In the genomic region with DNA sequence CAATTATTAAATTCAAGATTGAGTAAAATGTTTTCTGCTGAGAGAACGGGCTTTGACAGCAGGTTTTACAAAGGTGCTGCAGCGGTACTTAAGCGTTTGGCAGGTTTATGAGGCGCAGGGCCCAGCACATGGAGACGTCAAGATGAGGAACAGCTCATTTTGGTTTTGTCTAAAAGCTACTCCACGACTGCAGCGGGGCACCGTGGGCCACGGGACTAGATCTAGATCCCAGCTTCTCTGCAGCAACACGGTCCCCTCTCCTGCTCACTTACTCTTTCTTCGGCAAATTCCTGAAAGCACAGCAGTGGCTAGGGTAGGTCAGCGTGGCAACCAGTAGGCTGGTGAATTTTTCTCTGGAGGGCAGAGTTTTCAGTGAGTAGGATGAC, we compare ENCODE assay signal across 9 mouse cellular contexts. TPM values are rescaled to one million over a fixed set of nuclear protein-coding genes. Genes with fewer than 3 reads are reported as not detected.
DNase-seq lines count a peak whose midpoint lies in the region; ATAC-seq and TF ChIP-seq lines count a peak whose summit lies in the region.
"Had no signal": no experiment of that assay in that cellular context is flagged by ENCODE, and none has a peak within 500 bp of the region (broad histone marks: within the 10 kb centered on the region; RNA-seq: fewer than 3 reads in every experiment).

No protein-coding gene starts in this region.

- TF ChIP-seq EP300 in heart, adult 2 months (IDR thresholded peaks at IDR 0.05; ENCODE audit: insufficient read depth, low read depth, low read length): no peak

- H3K27me3 ChIP-seq in heart, embryonic 13.5 days (replicated peaks): peaks cover 19% of the 10 kb centered on the region
- H3K27me3 ChIP-seq in heart, adult 2 months (ENCODE audit: control insufficient read depth, insufficient read depth, low read length): no peaks in the 10 kb centered on the region
- no peaks in the 10 kb centered on the region for H3K27me3 ChIP-seq in hindbrain, embryonic 14.5 days (ENCODE audit: control insufficient read depth, insufficient read depth, low read length)
- H3K27me3 ChIP-seq in midbrain, embryonic 13.5 days: peaks cover 12% of the 10 kb centered on the region

- H3K4me2 ChIP-seq in heart, embryonic 13.5 days: peak overlapping the region; percentile 62
- peak overlapping the region; percentile 29 for H3K4me2 ChIP-seq in hindbrain, embryonic 14.5 days (replicated peaks)
- H3K4me2 ChIP-seq in midbrain, embryonic 13.5 days (replicated peaks): peak overlapping the region; percentile 2; the same call in 1 of the 2 replicates

- no peak for TF ChIP-seq POLR2A in heart, adult 2 months (IDR thresholded peaks at IDR 0.05; ENCODE audit: insufficient read depth, low read depth, low read length)

- H3K27ac ChIP-seq in heart, embryonic 13.5 days (replicated peaks): no peak overlapping the region
- no peak overlapping the region for H3K27ac ChIP-seq in heart, adult 2 months
- H3K27ac ChIP-seq in hindbrain, embryonic 14.5 days: peak overlapping the region; percentile 39; the same call in 1 of the 2 replicates
- H3K27ac ChIP-seq in midbrain, embryonic 13.5 days: peak overlapping the region; percentile 27; the same call in 1 of the 2 replicates
- H3K27ac ChIP-seq: left cerebral cortex, adult 2 months had no signal

- 46% methylated on average over 12 of the region's 12 CpGs for WGBS in heart, embryonic 13.5 days
- 60% methylated on average over 12 of the region's 12 CpGs for WGBS in heart, adult 2 months
- WGBS in hindbrain, embryonic 14.5 days: 41% methylated on average over 12 of the region's 12 CpGs
- WGBS in midbrain, embryonic 13.5 days: 53% methylated on average over 12 of the region's 12 CpGs

- intact Hi-C loops in heart, adult 2 months (cut with DNase I): loop anchor here (1.0 kb wide), 1 partner anchor 100 kb away; no protein-coding TSS in a partner anchor

- DNase-seq in heart, adult 2 months: no peak
- DNase-seq in hindbrain, embryonic 14.5 days (ENCODE audit: low spot score): no peak
- DNase-seq in frontal cortex, postnatal 25 days (ENCODE audit: low spot score in 2 of 2): no peak
- no peak for DNase-seq in thymus, postnatal 25 days
- DNase-seq in embryo, embryonic 9.5 days (ENCODE audit: extremely low spot score): no peak

- no peak for TF ChIP-seq CTCF in heart, adult 2 months (IDR thresholded peaks at IDR 0.05)

- H3K9ac ChIP-seq in heart, embryonic 13.5 days: no peak overlapping the region
- no peak overlapping the region for H3K9ac ChIP-seq in heart, adult 2 months (ENCODE audit: low read depth, low read length)
- no peak overlapping the region for H3K9ac ChIP-seq in hindbrain, embryonic 14.5 days
- no peak overlapping the region for H3K9ac ChIP-seq in midbrain, embryonic 13.5 days (replicated peaks)

- H3K4me3 ChIP-seq in heart, embryonic 13.5 days: peak overlapping the region; percentile 33
- H3K4me3 ChIP-seq in heart, adult 2 months: no peak overlapping the region
- no peak overlapping the region for H3K4me3 ChIP-seq in hindbrain, embryonic 14.5 days (replicated peaks; ENCODE audit: low read length)
- H3K4me3 ChIP-seq in midbrain, embryonic 13.5 days (replicated peaks): no peak overlapping the region
- H3K4me3 ChIP-seq: left cerebral cortex, adult 2 months had no signal

- no peaks in the 10 kb centered on the region for H3K36me3 ChIP-seq in heart, embryonic 13.5 days
- no peaks in the 10 kb centered on the region for H3K36me3 ChIP-seq in heart, adult 2 months (ENCODE audit: control insufficient read depth, insufficient read depth, low read length)
- H3K36me3 ChIP-seq in hindbrain, embryonic 14.5 days (replicated peaks; ENCODE audit: control insufficient read depth, insufficient read depth): no peaks in the 10 kb centered on the region
- H3K36me3 ChIP-seq in midbrain, embryonic 13.5 days: no peaks in the 10 kb centered on the region

- H3K79me2 ChIP-seq in heart, adult 2 months (replicated peaks; ENCODE audit: control insufficient read depth, insufficient read depth, low read length): no peaks in the 10 kb centered on the region

- H3K4me1 ChIP-seq in heart, embryonic 13.5 days: peaks cover 20% of the 10 kb centered on the region
- no peaks in the 10 kb centered on the region for H3K4me1 ChIP-seq in heart, adult 2 months (ENCODE audit: control insufficient read depth, insufficient read depth, low read length)
- H3K4me1 ChIP-seq in hindbrain, embryonic 14.5 days (replicated peaks; ENCODE audit: control insufficient read depth, insufficient read depth, low read length): peaks cover 30% of the 10 kb centered on the region
- H3K4me1 ChIP-seq in midbrain, embryonic 13.5 days (replicated peaks): peaks cover 69% of the 10 kb centered on the region

- no peaks in the 10 kb centered on the region for H3K9me3 ChIP-seq in heart, embryonic 13.5 days
- no peaks in the 10 kb centered on the region for H3K9me3 ChIP-seq in hindbrain, embryonic 14.5 days (ENCODE audit: control insufficient read depth, low read length)
- H3K9me3 ChIP-seq in midbrain, embryonic 13.5 days: no peaks in the 10 kb centered on the region

- no peak for ATAC-seq in heart, embryonic 13.5 days (ENCODE audit: extremely low read depth, insufficient number of reproducible peaks, low FRiP score, low TSS enrichment)
- ATAC-seq in common myeloid progenitor, adult 5-6 weeks (replicated peaks; ENCODE audit: low read depth, poor library complexity, severe bottlenecking): peak; percentile 30; the same call in 1 of the 2 replicates
- no peak for ATAC-seq in hindbrain, embryonic 14.5 days (ENCODE audit: low FRiP score)
- no peak for ATAC-seq in midbrain, embryonic 13.5 days

RNA-seq across cellular contexts. Expression of a gene that starts 38.3 kb away (rescaled TPM):
- 0.17 TPM in 1 of 2 replicates, not detected in the other for polyA plus RNA-seq in heart, embryonic 13.5 days (2015; fragmentation: Nextera tagmentation; extraction: Ambion mirVana)
- not detected for total RNA-seq in heart, adult 2 months (2021)
- 0.03 and 0.06 TPM in 2 replicates for polyA plus RNA-seq in heart, adult 2 months (2012; rRNA removed)
- 0.18 TPM in 1 of 2 replicates, not detected in the other for total RNA-seq in common myeloid progenitor, adult 5-6 weeks (2017)
- polyA plus RNA-seq in hindbrain, embryonic 14.5 days (2014; fragmentation: Nextera tagmentation; extraction: Ambion mirVana): 3.3 and 4.1 TPM in 2 replicates
- polyA plus RNA-seq in midbrain, embryonic 13.5 days (2015; fragmentation: Nextera tagmentation; extraction: Ambion mirVana): 0.39 and 0.42 TPM in 2 replicates

Comparison
In these comparisons a context has a peak if more than half of its experiments do, and no peak if none do; other contexts are left out.
1. H3K27ac ChIP-seq: peak in hindbrain, embryonic 14.5 days (single experiment) and midbrain, embryonic 13.5 days (single experiment); none in heart, embryonic 13.5 days (single experiment) and heart, adult 2 months (single experiment).
2. H3K4me2 ChIP-seq: peak in every context shown above with its lines; median percentile 62 in heart, embryonic 13.5 days; 29 in hindbrain, embryonic 14.5 days; 2 in midbrain, embryonic 13.5 days.